Comparison of ENCODE assay signal across 14 mouse cellular contexts in the genomic region with DNA sequence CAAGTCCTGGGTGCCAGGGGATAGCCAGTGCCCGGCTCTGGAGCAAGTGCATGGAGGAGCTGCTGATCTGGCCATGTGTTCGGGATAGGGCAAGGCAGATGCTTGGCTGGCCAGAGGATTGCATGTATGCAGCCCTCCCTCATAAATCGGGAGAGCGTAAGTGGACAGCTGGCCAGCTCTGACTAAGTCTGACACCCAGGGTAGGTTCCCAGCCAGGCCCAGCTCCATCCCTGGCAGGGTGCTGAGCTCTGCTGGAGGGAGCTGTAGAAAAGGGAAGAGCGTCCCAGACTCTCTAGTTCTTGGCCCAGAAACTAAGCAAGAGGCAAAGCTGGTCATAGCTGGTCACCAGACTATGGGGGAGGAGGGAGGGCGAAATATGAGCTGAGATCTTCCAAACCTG. TPM values are rescaled to one million over a fixed set of nuclear protein-coding genes. Genes with fewer than 3 reads are reported as not detected.
A peak's percentile ranks its signal among the peaks of the same experiment; 100 is the strongest.
DNase-seq lines count a peak whose midpoint lies in the region; ATAC-seq lines count a peak whose summit lies in the region.
"Had no signal": no experiment of that assay in that cellular context is flagged by ENCODE, and none has a peak within 500 bp of the region (broad histone marks: within the 10 kb centered on the region; RNA-seq: fewer than 3 reads in every experiment).

No protein-coding gene starts in this region.

- peaks cover 20% of the 10 kb centered on the region for H3K4me1 ChIP-seq in lung, embryonic 15.5 days
- peaks cover 62% of the 10 kb centered on the region for H3K4me1 ChIP-seq in embryonic facial prominence, embryonic 10.5 days

- no peak for DNase-seq in lung, adult 18-20 months
- DNase-seq in embryonic facial prominence, embryonic 10.5 days (ENCODE audit: low spot score) = no peak
- DNase-seq in gastrocnemius, postnatal 10 days = peak; percentile 52
- DNase-seq in lung, postnatal 4 days = peak; percentile 16 to 64
- no peak for DNase-seq in kidney, postnatal 14 days
- no peak for DNase-seq in right cerebral cortex, adult 2 months (ENCODE audit: low spot score in 2 of 2)
- DNase-seq: adrenal gland, postnatal 14 days; kidney, postnatal 25 days; layer of hippocampus, postnatal 36 days; liver had no signal

- no peak overlapping the region for H3K4me2 ChIP-seq in lung, embryonic 15.5 days

- no peaks in the 10 kb centered on the region for H3K27me3 ChIP-seq in lung, embryonic 15.5 days
- no peaks in the 10 kb centered on the region for H3K27me3 ChIP-seq in embryonic facial prominence, embryonic 10.5 days (replicated peaks; ENCODE audit: low read depth, poor library complexity, severe bottlenecking)

- no peaks in the 10 kb centered on the region for H3K9me3 ChIP-seq in lung, embryonic 15.5 days
- no peaks in the 10 kb centered on the region for H3K9me3 ChIP-seq in embryonic facial prominence, embryonic 10.5 days
- H3K9me3 ChIP-seq: megakaryocyte, embryonic 14.5 days had no signal

- ATAC-seq in lung, embryonic 15.5 days (ENCODE audit: borderline replicate concordance, extremely low read depth, low FRiP score, low TSS enrichment) = no peak

- 64% methylated on average over 6 of the region's 6 CpGs for WGBS in lung, embryonic 15.5 days
- WGBS in embryonic facial prominence, embryonic 10.5 days = 72% methylated on average over 6 of the region's 6 CpGs

- no peak overlapping the region for H3K9ac ChIP-seq in lung, embryonic 15.5 days

- 0 out of 2 replicates have a peak overlapping the region, but pooled peaks have one; percentile 21 for H3K27ac ChIP-seq in lung, embryonic 15.5 days
- 0 out of 2 replicates have a peak overlapping the region, but pooled peaks have one; percentile 15 for H3K27ac ChIP-seq in embryonic facial prominence, embryonic 10.5 days (replicated peaks)

- H3K4me3 ChIP-seq in lung, embryonic 15.5 days = no peak overlapping the region
- H3K4me3 ChIP-seq in embryonic facial prominence, embryonic 10.5 days = no peak overlapping the region
- H3K4me3 ChIP-seq: megakaryocyte, embryonic 14.5 days had no signal

- H3K36me3 ChIP-seq in lung, embryonic 15.5 days = no peaks in the 10 kb centered on the region
- H3K36me3 ChIP-seq in embryonic facial prominence, embryonic 10.5 days (replicated peaks) = peaks cover 18% of the 10 kb centered on the region

RNA-seq across cellular contexts. Expression of gene Megf6, which starts 38.5 kb away (rescaled TPM):
- polyA plus RNA-seq in lung, embryonic 15.5 days (2015; fragmentation: Nextera tagmentation; extraction: Ambion mirVana) = 20.9 and 23.3 TPM in 2 replicates
- 37.9 and 38.7 TPM in 2 replicates for polyA plus RNA-seq in embryonic facial prominence, embryonic 10.5 days (2016; fragmentation: Nextera tagmentation; extraction: Ambion mirVana)
- 1 to 10 TPM; 4.4 to 4.7 TPM for total RNA-seq in gastrocnemius, postnatal 10 days (2021)
- total RNA-seq: CH12.LX; common myeloid progenitor, adult 5-6 weeks had no signal

RNA-seq across cellular contexts. Expression of gene Tprgl, which starts 48.6 kb away (rescaled TPM):
- polyA plus RNA-seq in lung, embryonic 15.5 days (2015; fragmentation: Nextera tagmentation; extraction: Ambion mirVana) = 141 and 143 TPM in 2 replicates
- polyA plus RNA-seq in embryonic facial prominence, embryonic 10.5 days (2016; fragmentation: Nextera tagmentation; extraction: Ambion mirVana) = 108 and 115 TPM in 2 replicates
- 10 to 100 TPM; 80.1 to 90.4 TPM for total RNA-seq in gastrocnemius, postnatal 10 days (2021)

Comparison
In these comparisons a context has a peak if more than half of its experiments do, and no peak if none do; other contexts are left out.
1. DNase-seq: peak in gastrocnemius, postnatal 10 days (single experiment) and lung, postnatal 4 days (2 of 2); none in lung, adult 18-20 months (0 of 2), embryonic facial prominence, embryonic 10.5 days (single experiment), kidney, postnatal 14 days (single experiment) and right cerebral cortex, adult 2 months (0 of 2).